Mouse (Mus musculus) gastrocnemius, postnatal 14 days (tissue): ENCODE measurements at regions not wholly inside any gene's neighbourhood (a gene's known extent, or its start where the extent isn't known, plus 50 kb on each side); places are given as distances from the start of the nearest gene placed in this dataset.

Experiments used
- DNase-seq: peaks from one replicate; pipeline ENCODE4 v3.0.0; 2021; ENCODE audit warnings: mixed read lengths
- intact Hi-C: fragments of 180-260 bp; cut with DNase I; formaldehyde crosslinking; loops from one replicate; pipeline ENCODE4 v1.15.1; 2025; ENCODE audit warnings: low total_unique reads

DNA sequence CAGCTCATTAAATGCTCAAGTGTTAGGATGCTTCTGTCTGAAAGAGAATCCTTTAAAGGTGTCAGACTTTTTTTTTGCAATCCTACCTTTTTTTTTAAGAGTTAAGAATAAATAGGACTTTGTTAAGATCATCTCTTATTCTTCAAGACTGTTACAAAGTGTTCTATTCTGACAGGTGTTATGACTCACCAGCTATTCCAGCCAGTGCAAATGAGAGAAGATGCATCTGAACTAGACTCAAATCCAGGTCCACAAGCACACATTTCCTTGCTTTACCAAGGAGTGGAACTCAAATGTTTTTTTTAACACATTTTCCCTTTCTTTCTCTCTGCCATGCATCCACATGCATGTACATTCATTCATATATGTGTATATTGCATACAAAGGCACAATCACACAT lies 98.4 kb upstream of the Atp10a start:
- intact Hi-C loops: no loop called here
- DNase-seq: no peak

DNA sequence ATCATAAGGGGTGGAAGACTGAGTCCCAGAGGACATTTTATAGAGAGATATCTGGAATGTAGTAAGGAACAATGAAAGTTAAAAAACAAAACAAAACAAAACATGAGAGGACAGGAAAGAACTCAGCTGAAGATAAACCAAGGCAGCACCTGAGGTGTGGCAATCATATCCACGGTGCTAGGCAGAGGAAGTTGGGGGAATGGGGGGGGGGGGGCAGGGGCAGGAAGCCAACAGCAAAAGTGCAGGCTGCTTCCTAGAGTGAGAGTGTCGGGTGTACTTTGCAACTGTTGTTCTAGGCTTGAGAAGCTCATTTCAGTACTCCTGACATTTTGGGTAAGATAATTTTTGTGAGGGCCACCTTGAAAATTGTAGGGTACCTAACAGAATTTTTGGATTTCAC lies 87.2 kb upstream of the Atp10a start:
- intact Hi-C loops: no loop called here
- no peak for DNase-seq

GRCm38 (mm10) chr7:58584241-58584820 lies 71.6 kb upstream of the Atp10a start:
- peak; percentile 33 for DNase-seq
- intact Hi-C loops: loop anchor here (10.0 kb wide), 2 partner anchors 160 to 290 kb away; no protein-coding TSS in a partner anchor

DNA sequence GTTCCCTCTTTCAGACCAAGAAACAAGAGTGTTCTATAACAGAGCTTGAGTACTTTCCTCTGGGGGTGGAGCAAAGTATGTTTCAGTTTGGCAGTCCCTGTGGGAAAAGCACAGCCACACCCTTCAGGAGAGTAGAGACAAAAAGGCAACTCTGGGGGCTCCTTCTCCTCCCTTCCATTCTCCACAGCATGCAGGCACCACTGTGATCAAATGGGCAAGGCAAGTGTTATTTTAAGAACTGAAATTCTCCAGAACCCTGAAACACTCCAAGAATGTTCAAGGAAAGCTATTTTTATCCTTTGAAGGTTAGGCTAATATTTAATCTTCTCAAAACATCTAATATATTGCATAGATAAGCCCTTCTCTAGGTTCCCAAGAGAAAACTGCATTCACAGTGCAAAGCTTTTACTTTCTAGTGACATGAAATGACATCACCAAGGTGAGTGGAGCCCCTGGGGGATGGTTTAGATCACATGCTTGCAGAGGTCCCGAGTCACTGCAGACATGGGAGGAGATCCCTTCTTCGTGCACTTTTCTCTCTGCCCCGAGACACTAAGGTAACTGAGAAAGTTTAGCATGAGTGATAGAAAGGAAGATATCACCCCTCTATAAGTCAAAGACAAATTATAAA lies 70.2 kb upstream of the Atp10a start:
- intact Hi-C loops: loop anchor here (10.0 kb wide), 2 partner anchors 159 to 289 kb away; no protein-coding TSS in a partner anchor
- DNase-seq: no peak

DNA sequence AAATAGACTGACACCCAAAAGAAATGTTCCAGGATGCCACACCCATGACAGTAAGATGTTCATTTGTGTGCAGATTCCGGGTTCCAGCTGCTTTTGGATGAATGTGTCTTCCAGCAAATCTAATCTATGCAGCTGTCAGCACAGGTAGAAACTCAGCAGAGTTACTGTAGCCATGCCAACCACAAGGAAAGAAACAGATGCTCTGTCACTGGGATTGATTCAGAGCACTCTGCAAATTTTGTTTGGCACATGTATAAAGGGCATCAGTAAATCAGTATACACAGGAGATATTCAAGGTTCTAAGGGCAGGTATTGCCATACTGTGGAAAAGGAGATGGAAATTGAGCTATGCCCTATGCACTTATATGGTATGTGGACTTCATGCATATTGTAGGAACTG lies 60.0 kb upstream of the Atp10a start:
- intact Hi-C loops: no loop called here
- DNase-seq: no peak
